Mouse (Mus musculus) lung, postnatal 0 days (tissue): ENCODE data around the gene Pygm. TPM values are rescaled to one million over a fixed set of nuclear protein-coding genes. Genes with fewer than 3 reads are reported as not detected.

Source experiments
- ATAC-seq: fragments of 200-750 bp; cut with Nextera tagmentation; 2 replicates; pipeline ENCODE4 v1.8.0; 2017; ENCODE audit warnings: moderate library complexity
- DNase-seq: peaks from one replicate; pipeline ENCODE4 v3.0.0-alpha.2; 2016; ENCODE audit warnings: low spot score
- H3K27ac ChIP-seq: fragments of 300-500 bp; sonication (generic); 2 replicates; pipeline ENCODE4 v1.5.1; 2014; ENCODE audit warnings: antibody characterized with exemption, mild to moderate bottlenecking, low read length, mixed read lengths
- H3K27me3 ChIP-seq: fragments of 300-500 bp; sonication (generic); replicated peaks from 2 replicates; pipeline ENCODE4 v1.6.1; 2014; ENCODE audit warnings: low read length, mixed read lengths; ENCODE audit not compliant: insufficient read depth
- H3K36me3 ChIP-seq: fragments of 300-500 bp; sonication (generic); 2 replicates; pipeline ENCODE4 v1.6.1; 2014; ENCODE audit warnings: low read length, mixed read lengths; ENCODE audit not compliant: insufficient read depth
- H3K4me1 ChIP-seq: fragments of 300-500 bp; sonication (generic); 2 replicates; pipeline ENCODE4 v1.6.1; 2014; ENCODE audit warnings: antibody characterized with exemption, low read depth, low read length, mixed read lengths; ENCODE audit not compliant: insufficient read depth
- H3K4me2 ChIP-seq: fragments of 300-500 bp; sonication (generic); replicated peaks from 2 replicates; pipeline ENCODE4 v1.6.1; 2014; ENCODE audit warnings: low read depth, mild to moderate bottlenecking, low read length, moderate library complexity, mixed read lengths
- H3K4me3 ChIP-seq: fragments of 300-500 bp; sonication (generic); 2 replicates; pipeline ENCODE4 v1.5.1; 2014; ENCODE audit warnings: low read depth, low read length
- H3K9ac ChIP-seq: fragments of 300-500 bp; sonication (generic); replicated peaks from 2 replicates; pipeline ENCODE4 v1.6.1; 2014; ENCODE audit warnings: low read depth, mild to moderate bottlenecking
- H3K9me3 ChIP-seq: fragments of 300-500 bp; sonication (generic); 2 replicates; pipeline ENCODE4 v1.6.1; 2016; ENCODE audit warnings: low read length, mixed read lengths
- CTCF ChIP-seq: IDR thresholded peaks from 2 replicates; pipeline ENCODE4 v1.5.1; 2016; ENCODE audit warnings: antibody characterized with exemption, mild to moderate bottlenecking
- EP300 ChIP-seq: IDR thresholded peaks from 2 replicates; pipeline ENCODE4 v1.6.1; 2016; ENCODE audit warnings: antibody characterized with exemption, mild to moderate bottlenecking, control low read depth
- WGBS: fragments of 180-500 bp; shearing (Covaris S2); extraction: QIAGEN DNeasy Blood & Tissue Kit; methylation state at CpG from one replicate; pipeline ENCODE4 v1.1.7; 2014; 5-methylcytosine and 5-hydroxymethylcytosine counted together
- polyA plus RNA-seq: library from polyadenylated mRNA; unstranded; fragments of >200 nt; fragmentation: Nextera tagmentation; extraction: Ambion mirVana; gene quantifications from 2 replicates; pipeline ENCODE4 v1.2.1, GENCODE M21; 2015

The Pygm gene
- polyA plus RNA-seq, 1 experiment from 2014 or later = 20.5 TPM

DNA sequence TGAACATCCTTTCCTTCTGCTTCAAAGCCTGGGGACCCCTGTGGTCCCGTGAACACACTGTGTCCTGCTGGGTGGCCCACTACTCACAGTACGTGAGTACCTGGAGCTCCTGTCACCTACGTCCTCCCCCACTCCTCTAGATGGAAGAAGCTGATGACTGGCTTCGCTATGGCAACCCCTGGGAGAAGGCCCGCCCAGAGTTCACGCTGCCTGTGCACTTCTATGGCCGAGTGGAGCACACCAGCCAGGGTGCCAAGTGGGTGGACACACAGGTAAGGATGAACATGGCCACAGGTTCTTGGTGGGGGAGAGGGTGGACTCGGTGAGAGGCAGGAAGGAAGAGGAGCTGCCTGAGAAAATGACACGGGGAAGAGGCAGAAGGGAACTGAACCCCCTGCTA, 2.0 kb downstream of the Pygm start:
- WGBS = 61% methylated on average over 9 of the region's 9 CpGs
- TF ChIP-seq EP300 (no peak), CTCF (no peak)
- Histone ChIP-seq H3K4me3 (no peak overlapping the region), H3K36me3 (no peaks in the 10 kb centered on the region), H3K9me3 (no peaks in the 10 kb centered on the region), H3K9ac (no peak overlapping the region), H3K27me3 (no peaks in the 10 kb centered on the region), H3K4me1 (peaks cover 20% of the 10 kb centered on the region; the same call in 1 of the 2 replicates), H3K4me2 (no peak overlapping the region), H3K27ac (no peak overlapping the region)
- ATAC-seq = no peak
- DNase-seq = no peak

DNA sequence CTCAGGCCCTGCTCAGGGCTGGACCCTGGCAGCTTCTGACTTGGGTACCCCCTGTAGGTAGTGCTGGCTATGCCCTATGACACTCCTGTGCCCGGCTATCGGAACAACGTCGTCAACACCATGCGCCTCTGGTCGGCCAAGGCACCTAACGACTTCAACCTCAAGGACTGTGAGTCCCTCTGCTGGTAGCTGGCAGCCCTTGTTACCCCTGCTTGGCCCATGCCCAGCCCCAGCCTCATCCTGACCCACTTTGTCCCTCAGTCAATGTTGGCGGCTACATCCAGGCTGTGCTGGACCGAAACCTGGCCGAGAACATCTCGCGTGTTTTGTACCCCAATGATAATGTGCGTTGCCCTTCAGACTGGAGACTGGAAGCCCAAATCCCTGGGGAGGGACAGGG, 3.8 kb downstream of the Pygm start:
- 80% methylated on average over 13 of the region's 13 CpGs for WGBS
- no peak overlapping the region for H3K4me2 ChIP-seq
- H3K27ac ChIP-seq = no peak overlapping the region
- no peaks in the 10 kb centered on the region for H3K9me3 ChIP-seq
- no peak overlapping the region for H3K9ac ChIP-seq
- no peak for DNase-seq
- ATAC-seq = no peak
- no peaks in the 10 kb centered on the region for H3K27me3 ChIP-seq
- peaks cover 17% of the 10 kb centered on the region; the same call in 1 of the 2 replicates for H3K4me1 ChIP-seq
- no peak overlapping the region for H3K4me3 ChIP-seq
- no peaks in the 10 kb centered on the region for H3K36me3 ChIP-seq
- TF ChIP-seq EP300 (no peak), CTCF (peak; percentile 33)

- Histone ChIP-seq H3K27me3 (no peaks in the 10 kb centered on the region), H3K27ac (no peak overlapping the region), H3K4me1 (peaks cover 7% of the 10 kb centered on the region; the same call in 1 of the 2 replicates), H3K9ac (no peak overlapping the region), H3K4me3 (peak overlapping the region; percentile 16; the same call in 1 of the 2 replicates), H3K4me2 (peak overlapping the region; percentile 44), H3K9me3 (no peaks in the 10 kb centered on the region), H3K36me3 (no peaks in the 10 kb centered on the region)
- WGBS = 12% methylated on average over 16 of the region's 16 CpGs
- no peak for DNase-seq
- TF ChIP-seq CTCF = no peak
- TF ChIP-seq EP300 = no peak
- peak; percentile 21; the same call in 1 of the 2 replicates for ATAC-seq
Measured at GRCm38 (mm10) chr19:6389803-6390202, 5.6 kb downstream of the Pygm start.

GRCm38 (mm10) chr19:6390251-6390650, 6.1 kb downstream of the Pygm start:
- Histone ChIP-seq H3K4me2 (no peak overlapping the region), H3K36me3 (no peaks in the 10 kb centered on the region), H3K9ac (no peak overlapping the region), H3K27me3 (no peaks in the 10 kb centered on the region), H3K4me3 (no peak overlapping the region), H3K9me3 (no peaks in the 10 kb centered on the region), H3K27ac (no peak overlapping the region), H3K4me1 (peaks cover 7% of the 10 kb centered on the region; the same call in 1 of the 2 replicates)
- 48% methylated on average over 6 of the region's 6 CpGs for WGBS
- DNase-seq (no peak), ATAC-seq (no peak)
- TF ChIP-seq EP300 (no peak), CTCF (no peak)

DNA sequence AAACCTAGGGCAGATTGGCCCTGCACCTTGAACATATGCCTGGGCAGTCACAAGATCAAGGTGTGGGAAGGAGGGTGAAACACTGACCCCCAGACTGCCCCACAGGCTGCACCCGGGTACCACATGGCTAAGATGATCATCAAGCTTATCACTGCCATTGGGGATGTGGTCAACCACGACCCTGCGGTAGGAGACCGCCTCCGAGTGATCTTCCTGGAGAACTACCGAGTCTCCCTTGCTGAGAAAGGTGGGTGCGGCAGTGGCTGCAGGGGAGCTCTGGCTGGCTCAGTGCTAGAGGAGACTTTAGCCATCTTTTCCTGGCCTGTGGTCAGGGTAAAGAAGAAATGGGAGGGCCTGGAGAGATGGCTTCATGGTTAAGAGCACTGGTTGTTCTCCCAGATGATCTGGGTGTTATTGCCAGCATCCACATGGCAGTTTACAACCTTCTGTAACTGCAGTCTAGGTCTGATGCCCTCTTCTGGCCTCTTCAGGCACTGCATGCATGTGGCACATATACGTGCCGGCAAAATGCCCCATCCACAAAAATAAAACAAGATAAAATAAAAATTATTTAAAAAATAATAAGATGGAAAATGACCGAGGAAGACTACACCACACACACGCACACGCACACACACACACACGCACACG, 8.7 kb downstream of the Pygm start:
- Histone ChIP-seq H3K4me2 (no peak overlapping the region), H3K27ac (no peak overlapping the region), H3K9ac (no peak overlapping the region), H3K36me3 (no peaks in the 10 kb centered on the region), H3K27me3 (no peaks in the 10 kb centered on the region), H3K4me3 (no peak overlapping the region), H3K4me1 (peaks cover 7% of the 10 kb centered on the region; the same call in 1 of the 2 replicates), H3K9me3 (no peaks in the 10 kb centered on the region)
- ATAC-seq (no peak), DNase-seq (no peak)
- 95% methylated on average over 14 of the region's 14 CpGs for WGBS
- no peak for TF ChIP-seq EP300
- peak; percentile 51 for TF ChIP-seq CTCF

DNA sequence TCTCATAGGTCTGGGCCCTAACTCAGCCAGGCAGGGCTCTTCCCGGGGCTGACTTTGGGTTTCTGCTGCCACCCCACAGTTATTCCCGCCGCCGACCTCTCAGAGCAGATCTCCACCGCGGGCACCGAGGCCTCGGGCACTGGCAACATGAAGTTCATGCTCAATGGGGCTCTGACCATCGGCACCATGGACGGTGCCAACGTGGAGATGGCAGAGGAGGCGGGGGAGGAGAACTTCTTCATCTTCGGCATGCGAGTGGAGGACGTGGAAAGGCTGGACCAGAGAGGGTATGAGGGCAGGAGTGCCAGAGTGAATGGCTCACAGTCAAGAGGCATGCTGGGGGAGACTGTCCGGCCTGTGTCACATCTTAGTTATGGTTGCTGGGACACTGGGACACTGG, 9.4 kb downstream of the Pygm start:
- H3K4me3 ChIP-seq = no peak overlapping the region
- no peaks in the 10 kb centered on the region for H3K36me3 ChIP-seq
- no peak for DNase-seq
- ATAC-seq = no peak
- H3K27me3 ChIP-seq = no peaks in the 10 kb centered on the region
- no peaks in the 10 kb centered on the region for H3K9me3 ChIP-seq
- no peak overlapping the region for H3K9ac ChIP-seq
- TF ChIP-seq CTCF (no peak), EP300 (no peak)
- peaks cover 7% of the 10 kb centered on the region; the same call in 1 of the 2 replicates for H3K4me1 ChIP-seq
- WGBS = 93% methylated on average over 16 of the region's 16 CpGs
- H3K27ac ChIP-seq = no peak overlapping the region
- no peak overlapping the region for H3K4me2 ChIP-seq
